Mouse (Mus musculus): ENCODE measurements at regions not wholly inside any gene's neighbourhood (a gene's known extent, or its start where the extent isn't known, plus 50 kb on each side); places are given as distances from the start of the nearest gene placed in this dataset.
A peak's percentile ranks its signal among the peaks of the same experiment; 100 is the strongest.

DNA sequence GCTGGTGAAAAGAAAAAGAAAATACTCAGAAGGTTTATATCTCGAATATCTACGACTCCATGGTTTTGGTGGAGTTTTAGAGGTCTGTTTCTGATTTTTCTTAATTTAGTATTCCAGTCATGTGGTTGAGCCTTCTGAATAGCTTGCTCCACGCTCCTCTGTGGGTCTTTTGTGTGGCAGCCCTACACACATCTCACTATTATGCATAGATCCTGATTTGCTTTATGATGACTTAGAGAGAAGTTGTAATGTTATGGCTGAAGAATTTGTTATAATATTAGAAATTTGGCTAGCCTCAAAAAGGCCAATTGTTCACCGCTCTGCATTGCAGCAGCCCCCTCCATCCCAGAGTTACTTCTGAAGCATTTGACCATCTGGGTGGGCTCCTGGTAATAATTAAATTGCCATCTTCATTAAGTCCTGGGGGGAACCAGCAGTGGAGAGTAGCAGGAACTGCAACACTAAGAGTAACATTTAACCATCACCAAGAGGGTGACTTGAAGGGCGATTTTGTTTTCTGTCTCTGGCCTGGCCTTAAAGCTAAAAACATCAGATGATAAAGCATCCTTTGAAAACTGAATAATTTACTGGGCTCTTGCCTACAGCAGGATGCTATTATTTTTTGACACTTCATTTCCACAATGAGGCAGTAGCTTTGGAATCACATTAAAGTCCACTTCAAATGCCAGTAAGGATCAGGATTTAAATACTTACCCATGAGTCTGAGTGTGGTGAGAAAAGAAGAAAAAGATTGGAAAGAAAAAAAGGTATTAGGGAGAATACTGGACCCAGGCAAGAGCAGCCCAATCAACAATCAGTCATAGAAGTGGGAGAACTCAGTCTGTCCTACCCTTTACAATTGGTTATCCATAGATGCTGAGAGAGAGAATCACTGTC, 84.3 kb upstream of the Actbl2 start:
- Histone ChIP-seq H3K4me1 (ENCODE audit: insufficient read depth, low read length) (no peaks in the 10 kb centered on the region; the same call in 1 of the 2 replicates), H3K27ac (ENCODE audit: low read depth, low read length) (no peak overlapping the region), H3K27me3 (ENCODE audit: insufficient read depth, low read length) (no peaks in the 10 kb centered on the region), H3K9ac (replicated peaks; ENCODE audit: low read length, poor library complexity, severe bottlenecking) (no peak overlapping the region), H3K36me3 (ENCODE audit: insufficient read depth, low read length) (no peaks in the 10 kb centered on the region), H3K9me3 (ENCODE audit: low read length) (no peaks in the 10 kb centered on the region), H3K4me3 (ENCODE audit: low read depth, low read length) (no peak overlapping the region), H3K4me2 (ENCODE audit: low read depth, low read length, poor library complexity, severe bottlenecking) (no peak overlapping the region)
- DNase-seq (ENCODE audit: low spot score) (peak; percentile 52), ATAC-seq (ENCODE audit: low FRiP score) (peak; percentile 47; the same call in 1 of the 2 replicates)
- TF ChIP-seq CTCF (IDR thresholded peaks at IDR 0.05), result no peak
- 56% methylated on average over 5 of the region's 5 CpGs for WGBS

DNA sequence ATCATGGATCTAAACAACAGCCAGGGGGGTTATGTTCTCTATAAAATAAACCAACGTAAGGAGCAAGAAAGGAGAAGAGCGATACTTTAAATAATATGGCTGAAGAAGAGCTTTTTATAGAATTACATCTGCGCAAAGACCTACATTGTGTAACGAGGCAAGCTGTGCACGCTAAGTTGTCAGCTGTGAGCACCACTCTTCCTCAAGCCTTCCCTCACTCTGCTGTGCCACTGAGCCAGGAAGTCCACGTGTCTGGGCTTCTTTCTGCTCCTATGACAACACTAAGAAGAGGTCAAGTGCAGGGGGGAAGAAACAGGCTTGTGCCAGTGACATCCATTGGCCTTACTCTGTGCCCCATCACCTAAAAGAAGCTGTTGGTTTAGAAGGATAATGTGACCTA, 75.6 kb upstream of the Actbl2 start:
- Histone ChIP-seq H3K9me3 (ENCODE audit: low read length) (no peaks in the 10 kb centered on the region), H3K9ac (replicated peaks; ENCODE audit: low read length, poor library complexity, severe bottlenecking) (no peak overlapping the region), H3K27me3 (ENCODE audit: insufficient read depth, low read length) (no peaks in the 10 kb centered on the region), H3K36me3 (ENCODE audit: insufficient read depth, low read length) (no peaks in the 10 kb centered on the region), H3K4me3 (ENCODE audit: low read depth, low read length) (no peak overlapping the region), H3K4me2 (ENCODE audit: low read depth, low read length, poor library complexity, severe bottlenecking) (no peak overlapping the region), H3K27ac (ENCODE audit: low read depth, low read length) (no peak overlapping the region), H3K4me1 (ENCODE audit: insufficient read depth, low read length) (no peaks in the 10 kb centered on the region)
- TF ChIP-seq CTCF (IDR thresholded peaks at IDR 0.05), result no peak
- no peak for DNase-seq (ENCODE audit: low spot score)
- no peak for ATAC-seq (ENCODE audit: low FRiP score)
- 87% methylated on average over 6 of the region's 6 CpGs for WGBS

DNA sequence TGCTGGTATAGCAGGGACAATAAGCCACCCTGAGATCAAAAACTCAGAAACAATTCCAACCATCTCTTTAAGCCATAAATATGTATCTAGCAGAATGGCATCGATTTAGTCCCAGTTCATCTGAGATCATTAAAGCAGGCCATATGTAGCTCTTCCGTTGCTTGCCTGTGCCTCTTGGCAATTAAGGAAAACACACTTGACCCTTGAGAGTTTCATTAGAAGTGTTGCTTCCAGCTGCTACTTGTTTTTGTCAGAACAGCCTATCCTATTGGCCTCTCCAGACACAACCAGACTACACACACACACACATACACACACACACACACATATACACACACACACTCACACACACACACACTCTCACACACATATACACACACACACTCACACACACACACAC, 71.5 kb upstream of the Actbl2 start:
- no peaks in the 10 kb centered on the region for H3K9me3 ChIP-seq (ENCODE audit: low read length)
- no peaks in the 10 kb centered on the region for H3K4me1 ChIP-seq (ENCODE audit: insufficient read depth, low read length)
- TF ChIP-seq CTCF (IDR thresholded peaks at IDR 0.05), result no peak
- ATAC-seq (ENCODE audit: low FRiP score), result no peak
- no peak overlapping the region for H3K4me3 ChIP-seq (ENCODE audit: low read depth, low read length)
- no peaks in the 10 kb centered on the region for H3K36me3 ChIP-seq (ENCODE audit: insufficient read depth, low read length)
- WGBS, result 51% methylated on average over 2 of the region's 2 CpGs
- DNase-seq (ENCODE audit: low spot score), result no peak
- H3K27ac ChIP-seq (ENCODE audit: low read depth, low read length), result no peak overlapping the region
- H3K4me2 ChIP-seq (ENCODE audit: low read depth, low read length, poor library complexity, severe bottlenecking), result no peak overlapping the region
- no peaks in the 10 kb centered on the region for H3K27me3 ChIP-seq (ENCODE audit: insufficient read depth, low read length)
- H3K9ac ChIP-seq (replicated peaks; ENCODE audit: low read length, poor library complexity, severe bottlenecking), result no peak overlapping the region

DNA sequence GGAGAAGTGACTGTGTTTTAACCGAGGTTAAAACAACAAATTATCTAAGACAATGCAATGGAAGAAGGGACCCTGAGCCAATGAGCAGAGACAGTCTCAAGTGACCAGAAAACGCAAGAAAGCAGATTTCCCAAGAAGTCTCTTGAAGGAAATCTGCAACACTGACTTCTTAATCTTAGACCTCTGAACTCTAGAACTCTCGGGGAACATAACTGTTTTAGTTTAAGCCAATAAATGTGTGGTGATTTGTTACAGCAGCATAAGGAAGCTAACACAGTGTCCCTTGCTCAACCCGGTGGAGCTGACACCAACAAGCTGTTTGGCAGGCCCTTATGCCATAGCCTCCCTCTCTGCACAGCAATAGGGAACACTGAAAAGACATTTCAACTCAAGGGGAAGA, 69.0 kb upstream of the Actbl2 start:
- H3K36me3 ChIP-seq (ENCODE audit: insufficient read depth, low read length), result no peaks in the 10 kb centered on the region
- 79% methylated on average over 4 of the region's 4 CpGs for WGBS
- no peak overlapping the region for H3K4me2 ChIP-seq (ENCODE audit: low read depth, low read length, poor library complexity, severe bottlenecking)
- DNase-seq (ENCODE audit: low spot score), result no peak
- no peaks in the 10 kb centered on the region for H3K9me3 ChIP-seq (ENCODE audit: low read length)
- H3K9ac ChIP-seq (replicated peaks; ENCODE audit: low read length, poor library complexity, severe bottlenecking), result no peak overlapping the region
- H3K27me3 ChIP-seq (ENCODE audit: insufficient read depth, low read length), result no peaks in the 10 kb centered on the region
- H3K4me3 ChIP-seq (ENCODE audit: low read depth, low read length), result no peak overlapping the region
- no peak for ATAC-seq (ENCODE audit: low FRiP score)
- H3K4me1 ChIP-seq (ENCODE audit: insufficient read depth, low read length), result no peaks in the 10 kb centered on the region
- TF ChIP-seq CTCF (IDR thresholded peaks at IDR 0.05), result no peak
- H3K27ac ChIP-seq (ENCODE audit: low read depth, low read length), result no peak overlapping the region

DNA sequence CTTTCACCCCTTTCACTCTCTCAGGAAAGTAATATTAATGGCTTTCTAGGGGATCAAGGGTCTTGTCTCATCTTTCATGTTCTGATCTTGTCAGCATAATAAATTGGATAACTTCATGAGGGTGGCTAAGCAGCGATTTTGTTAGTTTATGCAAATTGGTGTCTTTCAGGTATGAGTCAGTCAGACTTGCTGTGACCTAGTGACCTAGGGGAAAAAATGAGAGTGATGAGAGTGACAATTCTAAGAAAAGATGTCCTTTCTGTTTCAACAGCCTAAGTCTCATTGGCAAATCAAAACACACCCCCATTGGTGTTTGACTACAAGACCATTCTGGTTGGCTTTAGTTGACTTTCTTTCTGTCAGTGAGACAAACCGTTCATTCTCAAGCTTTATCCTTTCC, 68.0 kb upstream of the Actbl2 start:
- WGBS, result 91% methylated on average over 2 of the region's 2 CpGs
- no peak overlapping the region for H3K9ac ChIP-seq (replicated peaks; ENCODE audit: low read length, poor library complexity, severe bottlenecking)
- no peak overlapping the region for H3K4me3 ChIP-seq (ENCODE audit: low read depth, low read length)
- no peak overlapping the region for H3K4me2 ChIP-seq (ENCODE audit: low read depth, low read length, poor library complexity, severe bottlenecking)
- no peaks in the 10 kb centered on the region for H3K9me3 ChIP-seq (ENCODE audit: low read length)
- no peaks in the 10 kb centered on the region for H3K36me3 ChIP-seq (ENCODE audit: insufficient read depth, low read length)
- DNase-seq (ENCODE audit: low spot score), result no peak
- H3K27me3 ChIP-seq (ENCODE audit: insufficient read depth, low read length), result no peaks in the 10 kb centered on the region
- no peaks in the 10 kb centered on the region for H3K4me1 ChIP-seq (ENCODE audit: insufficient read depth, low read length)
- TF ChIP-seq CTCF (IDR thresholded peaks at IDR 0.05), result no peak
- no peak for ATAC-seq (ENCODE audit: low FRiP score)
- no peak overlapping the region for H3K27ac ChIP-seq (ENCODE audit: low read depth, low read length)

DNA sequence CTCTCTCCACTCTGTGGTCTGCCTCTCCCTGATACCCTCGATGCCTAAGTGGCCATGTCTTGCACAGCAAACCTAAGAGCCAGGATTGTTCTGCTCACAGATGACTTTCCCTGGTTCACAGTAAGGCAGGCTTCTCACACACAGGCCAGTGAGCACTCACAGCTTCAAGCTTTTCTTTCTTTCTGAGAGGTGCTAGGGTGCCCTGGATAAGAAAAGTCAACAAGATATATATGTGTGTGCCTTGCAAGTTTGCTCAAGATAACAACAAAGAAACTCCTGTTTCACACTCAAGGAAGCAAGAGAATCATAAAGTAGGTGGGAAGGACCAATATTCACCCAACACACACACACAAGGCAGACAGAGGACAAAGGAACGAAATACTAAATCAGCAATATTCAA, 60.9 kb upstream of the Actbl2 start:
- no peak overlapping the region for H3K4me3 ChIP-seq (ENCODE audit: low read depth, low read length)
- no peak overlapping the region for H3K9ac ChIP-seq (replicated peaks; ENCODE audit: low read length, poor library complexity, severe bottlenecking)
- no peak overlapping the region for H3K4me2 ChIP-seq (ENCODE audit: low read depth, low read length, poor library complexity, severe bottlenecking)
- ATAC-seq (ENCODE audit: low FRiP score) (no peak), DNase-seq (ENCODE audit: low spot score) (no peak)
- 80% methylated on average over 2 of the region's 2 CpGs for WGBS
- no peak overlapping the region for H3K27ac ChIP-seq (ENCODE audit: low read depth, low read length)
- H3K9me3 ChIP-seq (ENCODE audit: low read length), result no peaks in the 10 kb centered on the region
- no peaks in the 10 kb centered on the region for H3K27me3 ChIP-seq (ENCODE audit: insufficient read depth, low read length)
- no peaks in the 10 kb centered on the region for H3K36me3 ChIP-seq (ENCODE audit: insufficient read depth, low read length)
- no peaks in the 10 kb centered on the region for H3K4me1 ChIP-seq (ENCODE audit: insufficient read depth, low read length)
- TF ChIP-seq CTCF (IDR thresholded peaks at IDR 0.05), result no peak
